Mouse (Mus musculus) CH12.LX (cell line): ENCODE data around the gene Rsph9. TPM values are rescaled to one million over a fixed set of nuclear protein-coding genes. Genes with fewer than 3 reads are reported as not detected.

Experiments used
- DNase-seq: peaks from one replicate; pipeline ENCODE4 v3.0.0-alpha.2; 2013; ENCODE audit errors: extremely low read depth
- H3K27ac ChIP-seq: 2 replicates; pipeline ENCODE4 v1.5.1; 2012; ENCODE audit warnings: low read depth, mild to moderate bottlenecking, control low read depth, moderate library complexity; ENCODE audit not compliant: insufficient read depth
- H3K27me3 ChIP-seq: replicated peaks from 2 replicates; pipeline ENCODE3; 2012; ENCODE audit warnings: inconsistent platforms
- H3K36me3 ChIP-seq, 2 experiments: replicated peaks in 1 of 2; 2 replicates each; pipeline versions ENCODE3 to v1.6.1; 2012; ENCODE audit warnings: inconsistent platforms in 1 of 2, low read length in 1 of 2, mild to moderate bottlenecking in 1 of 2, mixed read lengths in 1 of 2, moderate library complexity in 1 of 2; ENCODE audit not compliant: control insufficient read depth in 1 of 2, insufficient read depth in 1 of 2
- H3K4me1 ChIP-seq, 2 experiments: 2 replicates each; pipeline ENCODE4 v1.6.1; 2012; ENCODE audit warnings: inconsistent platforms in 1 of 2, moderate library complexity in 1 of 2; ENCODE audit not compliant: insufficient read depth in 2 of 2, control insufficient read depth in 1 of 2
- H3K4me2 ChIP-seq: 2 replicates; pipeline ENCODE4 v1.6.1; 2012; ENCODE audit warnings: low read depth, mild to moderate bottlenecking, control low read depth; ENCODE audit not compliant: poor library complexity, insufficient read depth, severe bottlenecking
- H3K4me3 ChIP-seq, 3 experiments: fragments of 150-350 bp in 1 of 3; sonication (generic) in 1 of 3; replicated peaks in 1 of 3; 2 replicates each; pipeline versions ENCODE3 to v1.5.1; 2011 to 2012; ENCODE audit warnings: low read depth in 2 of 3, low read length in 2 of 3, mild to moderate bottlenecking in 2 of 3, moderate library complexity in 2 of 3, control low read depth in 1 of 3, improper control_type of control experiment in 1 of 3, inconsistent platforms in 1 of 3, mixed read lengths in 1 of 3; ENCODE audit not compliant: poor library complexity in 1 of 3
- H3K79me2 ChIP-seq: replicated peaks from 2 replicates; pipeline ENCODE4 v1.6.1; 2012; ENCODE audit warnings: mild to moderate bottlenecking, moderate library complexity; ENCODE audit not compliant: control insufficient read depth, poor library complexity, insufficient read depth, severe bottlenecking; ENCODE audit errors: extremely low read depth
- H3K9ac ChIP-seq: 2 replicates; pipeline ENCODE4 v1.6.1; 2012; ENCODE audit warnings: low read depth, mild to moderate bottlenecking, control low read depth, moderate library complexity; ENCODE audit not compliant: insufficient read depth
- H3K9me3 ChIP-seq: replicated peaks from 2 replicates; pipeline ENCODE3; 2012; ENCODE audit warnings: low read length, inconsistent platforms, mixed read lengths
- CHD2 ChIP-seq: IDR thresholded peaks from 2 replicates; pipeline ENCODE4 v1.6.1; 2011; ENCODE audit warnings: low read length, improper control_type of control experiment
- CTCF ChIP-seq, 2 experiments: IDR thresholded peaks in 1 of 2; conservative IDR thresholded peaks in 1 of 2; 2 replicates each; pipeline ENCODE4 v1.5.1; 2011 to 2012; ENCODE audit warnings: low read depth in 2 of 2, low read length in 2 of 2, improper control_type of control experiment in 1 of 2, inconsistent platforms in 1 of 2, mild to moderate bottlenecking in 1 of 2, moderate library complexity in 1 of 2
- E2F4 ChIP-seq: IDR thresholded peaks from 2 replicates; pipeline ENCODE4 v1.6.1; 2011; ENCODE audit warnings: low read depth, low read length, improper control_type of control experiment; ENCODE audit not compliant: insufficient replicate concordance
- HCFC1 ChIP-seq: IDR thresholded peaks from 2 replicates; pipeline ENCODE4 v1.6.1; 2012; ENCODE audit warnings: low read depth, mild to moderate bottlenecking, inconsistent platforms, low read length, improper control_type of control experiment
- JUN ChIP-seq: IDR thresholded peaks from 2 replicates; pipeline ENCODE4 v1.6.1; 2011; ENCODE audit warnings: low read depth, mild to moderate bottlenecking, low read length, improper control_type of control experiment, moderate library complexity; ENCODE audit not compliant: insufficient read depth
- JUND ChIP-seq: conservative IDR thresholded peaks from 2 replicates; pipeline ENCODE4 v1.6.1; 2011; ENCODE audit warnings: low read depth, low read length, improper control_type of control experiment
- KAT2A ChIP-seq: IDR thresholded peaks from 2 replicates; pipeline ENCODE4 v1.6.1; 2012; ENCODE audit warnings: low read length, improper control_type of control experiment, inconsistent platforms; ENCODE audit not compliant: insufficient replicate concordance
- MAFK ChIP-seq: IDR thresholded peaks from 2 replicates; pipeline ENCODE4 v1.6.1; 2011; ENCODE audit warnings: low read length, improper control_type of control experiment; ENCODE audit not compliant: insufficient replicate concordance
- MAZ ChIP-seq: IDR thresholded peaks from 2 replicates; pipeline ENCODE4 v1.6.1; 2012; ENCODE audit warnings: low read depth, mild to moderate bottlenecking, inconsistent platforms, low read length, improper control_type of control experiment, moderate library complexity
- MEF2A ChIP-seq: IDR thresholded peaks from 2 replicates; pipeline ENCODE4 v1.6.1; 2014; ENCODE audit warnings: low read depth, mild to moderate bottlenecking, inconsistent platforms, low read length, improper control_type of control experiment, borderline replicate concordance
- MXI1 ChIP-seq: IDR thresholded peaks from 2 replicates; pipeline ENCODE4 v1.6.1; 2011; ENCODE audit warnings: mild to moderate bottlenecking, low read depth, low read length, improper control_type of control experiment
- NELFE ChIP-seq: IDR thresholded peaks from 2 replicates; pipeline ENCODE4 v1.6.1; 2011; ENCODE audit warnings: low read depth, low read length, improper control_type of control experiment
- PAX5 ChIP-seq: IDR thresholded peaks from 2 replicates; pipeline ENCODE4 v1.6.1; 2012; ENCODE audit warnings: low read length, inconsistent platforms, mixed read lengths
- RAD21 ChIP-seq: IDR thresholded peaks from 2 replicates; pipeline ENCODE4 v1.6.1; 2011; ENCODE audit warnings: low read depth, mild to moderate bottlenecking, low read length, improper control_type of control experiment, moderate library complexity
- RCOR1 ChIP-seq: conservative IDR thresholded peaks from 2 replicates; pipeline ENCODE4 v1.6.1; 2012; ENCODE audit warnings: low read depth, mild to moderate bottlenecking, inconsistent platforms, low read length, improper control_type of control experiment
- SIN3A ChIP-seq: IDR thresholded peaks from 2 replicates; pipeline ENCODE4 v1.6.1; 2012; ENCODE audit warnings: low read length, improper control_type of control experiment, inconsistent platforms
- TCF12 ChIP-seq: IDR thresholded peaks from 2 replicates; pipeline ENCODE4 v1.6.1; 2014; ENCODE audit warnings: low read depth, mild to moderate bottlenecking, inconsistent platforms, low read length, improper control_type of control experiment
- UBTF ChIP-seq: IDR thresholded peaks from 2 replicates; pipeline ENCODE4 v1.6.1; 2012; ENCODE audit warnings: low read depth, mild to moderate bottlenecking, inconsistent platforms, low read length, improper control_type of control experiment, moderate library complexity
- ZKSCAN1 ChIP-seq: IDR thresholded peaks from 2 replicates; pipeline ENCODE4 v1.6.1; 2012; ENCODE audit warnings: low read depth, inconsistent platforms, low read length, improper control_type of control experiment, borderline replicate concordance
- ZNF384 ChIP-seq: IDR thresholded peaks from 2 replicates; pipeline ENCODE4 v1.6.1; 2012; ENCODE audit warnings: low read depth, low read length, improper control_type of control experiment, inconsistent platforms
- dilution Hi-C: fragments of 300-500 bp; cut with MboI; formaldehyde crosslinking; loops from 2 replicates; pipeline ENCODE4 v1.14.3; 2020; ENCODE audit warnings: low sequenced_read_pairs; ENCODE audit not compliant: extremely low pct_unique_long_range_greater_than_20kb, extremely low pct_ligation_motif_present
- in situ Hi-C: fragments of 300-500 bp; cut with MboI; formaldehyde crosslinking; loops from 3 replicates; pipeline ENCODE4 v1.14.3; 2019; ENCODE audit warnings: low sequenced_read_pairs, low pct_ligation_motif_present, low pct_unique_long_range_greater_than_20kb, mixed read lengths
- polyA plus RNA-seq: library from polyadenylated mRNA; unstranded; fragments of >175 nt; gene quantifications from 2 replicates; pipeline ENCODE4 v1.2.1, GENCODE M21; 2012; ENCODE audit warnings: low read depth; ENCODE audit not compliant: insufficient read length
- total RNA-seq, 2 experiments: library from RNA; depleted of rRNA; stranded (reverse); fragments of 300-350 nt in 1 of 2; fragments of >200 nt in 1 of 2; gene quantifications; 2 replicates each; pipeline ENCODE4 v1.2.3; 2012 to 2014

Gene Rsph9
- total and polyA plus RNA-seq, 3 experiments: 0.61 to 1.1 TPM; not detected in 1

DNA sequence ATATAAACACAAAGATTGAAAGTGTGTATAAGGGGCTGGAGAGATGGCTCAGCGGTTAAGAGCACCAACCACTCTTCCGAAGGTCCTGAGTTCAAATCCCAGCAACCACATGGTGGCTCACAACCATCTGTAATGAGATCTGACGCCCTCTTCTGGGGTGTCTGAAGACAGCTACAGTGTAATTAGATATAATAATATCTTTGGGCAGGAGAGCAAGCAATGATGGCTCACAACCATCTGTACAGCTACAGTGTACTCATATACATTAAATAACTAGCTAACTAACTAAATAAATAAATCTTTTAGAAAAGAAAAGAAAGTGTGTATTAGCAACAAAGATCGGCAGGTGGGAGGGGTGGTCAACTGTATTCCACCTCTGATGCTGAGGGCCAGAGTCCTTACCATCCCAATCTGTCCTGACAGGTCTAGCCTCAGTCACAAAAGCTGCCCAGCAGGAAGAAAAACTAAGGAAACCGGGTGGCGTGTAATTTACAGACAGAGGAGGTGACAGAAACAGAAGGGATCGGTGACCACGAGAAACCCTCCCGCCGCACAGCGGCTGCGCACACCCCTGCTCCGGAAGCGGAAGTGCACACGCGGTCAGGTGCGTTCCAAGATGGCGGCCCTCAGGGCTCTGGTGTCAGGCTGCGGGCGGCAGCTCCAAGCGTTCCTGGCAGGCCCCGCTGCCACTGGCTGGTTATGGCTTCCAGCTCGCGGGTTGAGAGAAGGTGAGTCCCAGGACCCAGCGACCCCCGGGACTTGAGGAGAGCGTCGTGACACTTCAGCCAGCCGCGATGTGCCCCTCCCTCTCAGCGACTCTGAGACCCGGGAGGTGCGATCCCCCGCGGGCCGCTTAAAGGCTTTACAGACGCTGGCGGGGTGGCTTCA is 33.4 kb downstream of the Rsph9 start, which contains the start of gene Mrps18a (continued):
- no peak for TF ChIP-seq JUN

DNA sequence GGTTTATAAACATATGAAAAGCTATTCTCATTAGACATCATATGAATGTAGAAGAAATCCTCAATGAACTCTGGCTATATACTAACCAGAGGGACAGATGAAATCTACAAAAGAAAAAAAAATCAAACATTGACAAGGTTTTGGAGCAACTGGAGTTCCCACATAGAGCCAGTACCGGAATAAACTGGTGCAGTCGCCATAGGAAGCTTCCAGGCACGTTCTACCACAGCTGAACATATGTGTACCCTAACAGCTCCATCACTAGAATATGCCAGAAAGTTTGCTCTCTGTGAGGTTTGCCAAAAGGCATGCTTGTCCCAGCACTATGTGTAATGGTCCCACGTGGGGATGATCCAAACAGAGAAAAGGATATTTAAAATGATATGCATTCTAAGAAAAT is 35.7 kb downstream of the Rsph9 start:
- no peak overlapping the region for H3K4me3 ChIP-seq
- TF ChIP-seq HCFC1 (no peak), KAT2A (no peak), MAFK (no peak), MAZ (no peak), MXI1 (no peak), NELFE (no peak), ZNF384 (no peak), RAD21 (no peak), SIN3A (no peak), PAX5 (no peak), E2F4 (no peak), RCOR1 (no peak), CHD2 (no peak), MEF2A (no peak), CTCF (conservative IDR thresholded peaks at IDR 0.05 in 1 of 2, IDR thresholded peaks at IDR 0.05 in 1 of 2; ENCODE audit: low read depth in 2 of 2, low read length in 2 of 2) (no peak), TCF12 (no peak), UBTF (no peak), JUND (no peak), ZKSCAN1 (no peak)
- peaks cover 34% of the 10 kb centered on the region for H3K27me3 ChIP-seq
- H3K4me1 ChIP-seq: peaks cover 8 to 24% of the 10 kb centered on the region in 2 experiments; a peak in 3 of 4 replicates
- dilution Hi-C loops: no loop called here
- DNase-seq: no peak
- H3K27ac ChIP-seq: no peak overlapping the region
- H3K4me2 ChIP-seq: no peak overlapping the region
- peaks cover 0 to 6% of the 10 kb centered on the region in 2 experiments for H3K36me3 ChIP-seq
- no peaks in the 10 kb centered on the region for H3K9me3 ChIP-seq
- no peak overlapping the region for H3K9ac ChIP-seq
- in situ Hi-C loops: no loop called here
- H3K79me2 ChIP-seq: peaks cover 8% of the 10 kb centered on the region
